Mouse (Mus musculus) midbrain, embryonic 11.5 days (tissue): ENCODE data around the gene 4931406P16Rik. TPM values are rescaled to one million over a fixed set of nuclear protein-coding genes. Genes with fewer than 3 reads are reported as not detected.

ENCODE experiments used
- ATAC-seq: fragments of 200-750 bp; cut with Nextera tagmentation; 2 replicates; pipeline ENCODE4 v1.8.0; 2017; ENCODE audit warnings: moderate TSS enrichment, moderate library complexity; ENCODE audit not compliant: low FRiP score
- DNase-seq: peaks from one replicate; pipeline ENCODE4 v3.0.0; 2015; ENCODE audit warnings: low spot score; ENCODE audit errors: missing footprints
- H3K27ac ChIP-seq: fragments of 300-500 bp; sonication (generic); 2 replicates; pipeline ENCODE4 v1.5.1; 2014; ENCODE audit warnings: low read depth, low read length
- H3K27me3 ChIP-seq: fragments of 300-500 bp; sonication (generic); 2 replicates; pipeline ENCODE4 v1.6.1; 2014; ENCODE audit warnings: mild to moderate bottlenecking, low read length, moderate library complexity, mixed read lengths; ENCODE audit not compliant: control insufficient read depth, insufficient read depth
- H3K36me3 ChIP-seq: fragments of 300-500 bp; sonication (generic); 2 replicates; pipeline ENCODE4 v1.6.1; 2014; ENCODE audit warnings: mild to moderate bottlenecking, low read length, moderate library complexity, mixed read lengths; ENCODE audit not compliant: control insufficient read depth, insufficient read depth
- H3K4me1 ChIP-seq: fragments of 300-500 bp; sonication (generic); 2 replicates; pipeline ENCODE4 v1.6.1; 2014; ENCODE audit warnings: low read length; ENCODE audit not compliant: control insufficient read depth, insufficient read depth
- H3K4me2 ChIP-seq: fragments of 300-500 bp; sonication (generic); 2 replicates; pipeline ENCODE4 v1.6.1; 2014; ENCODE audit warnings: mild to moderate bottlenecking, moderate library complexity
- H3K4me3 ChIP-seq: fragments of 300-500 bp; sonication (generic); 2 replicates; pipeline ENCODE4 v1.5.1; 2014; ENCODE audit warnings: low read depth, low read length
- H3K9ac ChIP-seq: fragments of 300-500 bp; sonication (generic); 2 replicates; pipeline ENCODE4 v1.6.1; 2014; ENCODE audit warnings: low read length
- H3K9me3 ChIP-seq: fragments of 300-500 bp; sonication (generic); 2 replicates; pipeline ENCODE4 v1.6.1; 2016; ENCODE audit warnings: low read length; ENCODE audit not compliant: control insufficient read depth
- WGBS: fragments of 180-500 bp; shearing (Covaris S2); extraction: QIAGEN DNeasy Blood & Tissue Kit; methylation state at CpG from one replicate; pipeline ENCODE4 v1.1.7; 2014; 5-methylcytosine and 5-hydroxymethylcytosine counted together
- polyA plus RNA-seq: library from polyadenylated mRNA; unstranded; fragments of >200 nt; fragmentation: Nextera tagmentation; extraction: Ambion mirVana; gene quantifications from 2 replicates; pipeline ENCODE4 v1.2.1, GENCODE M21; 2014

The 4931406P16Rik gene
- 27.4 and 29.8 TPM in 2 replicates for polyA plus RNA-seq

DNA sequence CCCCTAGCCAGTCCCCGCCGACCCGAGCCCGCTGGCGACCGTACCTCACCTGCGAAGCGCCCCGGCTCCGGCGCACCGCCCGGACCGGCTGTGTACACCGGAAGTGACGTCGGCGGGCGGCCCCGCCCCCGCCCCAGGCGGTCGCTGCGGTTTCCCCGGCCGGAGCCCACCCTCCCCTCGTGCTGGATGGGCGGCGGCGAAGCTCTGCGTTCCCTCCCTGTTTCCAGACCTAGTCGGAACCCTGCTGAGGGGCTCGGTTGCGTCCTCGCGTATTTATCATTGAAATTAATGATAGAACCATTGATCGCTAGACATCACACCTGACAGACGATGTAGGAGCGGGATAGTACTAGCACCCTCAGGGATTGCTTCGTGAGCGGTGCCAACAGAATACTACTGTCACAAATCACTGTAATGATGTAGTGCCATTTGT is at the start of gene 4931406P16Rik:
TSS of gene 4931406P16Rik (minus strand) at position 109 of the 433 bp plus-strand sequence.
- Histone ChIP-seq H3K36me3 (no peaks in the 10 kb centered on the region), H3K4me2 (peak within 1 kb of the TSS; percentile 85), H3K9ac (peak within 1 kb of the TSS; percentile 86), H3K27ac (peak within 1 kb of the TSS; percentile 73), H3K4me3 (peak within 1 kb of the TSS; percentile 93), H3K4me1 (peaks cover 6% of the 10 kb centered on the region; the same call in 1 of the 2 replicates), H3K9me3 (no peaks in the 10 kb centered on the region), H3K27me3 (no peaks in the 10 kb centered on the region)
- ATAC-seq (peak; percentile 97), DNase-seq (peak; percentile 99)
- WGBS = under 1% methylated on average over 27 of the region's 41 CpGs

GRCm38 (mm10) chr7:34355629-34356028 is 42.3 kb upstream of the 4931406P16Rik start:
- ATAC-seq (no peak), DNase-seq (no peak)
- H3K9ac ChIP-seq = no peak overlapping the region
- H3K27ac ChIP-seq = no peak overlapping the region
- no peaks in the 10 kb centered on the region for H3K9me3 ChIP-seq
- no peak overlapping the region for H3K4me2 ChIP-seq
- no peak overlapping the region for H3K4me3 ChIP-seq
- H3K27me3 ChIP-seq = no peaks in the 10 kb centered on the region
- H3K36me3 ChIP-seq = peaks cover 11% of the 10 kb centered on the region
- no peaks in the 10 kb centered on the region for H3K4me1 ChIP-seq
- WGBS = 93% methylated on average over 4 of the region's 4 CpGs

GRCm38 (mm10) chr7:34351997-34352396 is 38.6 kb upstream of the 4931406P16Rik start:
- no peak overlapping the region for H3K4me2 ChIP-seq
- DNase-seq = no peak
- no peak overlapping the region for H3K27ac ChIP-seq
- H3K27me3 ChIP-seq = no peaks in the 10 kb centered on the region
- no peak overlapping the region for H3K9ac ChIP-seq
- no peaks in the 10 kb centered on the region for H3K4me1 ChIP-seq
- no peak overlapping the region for H3K4me3 ChIP-seq
- 91% methylated on average over 1 of the region's 1 CpGs for WGBS
- no peaks in the 10 kb centered on the region for H3K9me3 ChIP-seq
- ATAC-seq = no peak
- peaks cover 19% of the 10 kb centered on the region for H3K36me3 ChIP-seq

GRCm38 (mm10) chr7:34350166-34350565 is 36.8 kb upstream of the 4931406P16Rik start:
- no peak overlapping the region for H3K4me2 ChIP-seq
- DNase-seq (no peak), ATAC-seq (no peak)
- no peaks in the 10 kb centered on the region for H3K4me1 ChIP-seq
- WGBS = 96% methylated on average over 5 of the region's 5 CpGs
- no peaks in the 10 kb centered on the region for H3K9me3 ChIP-seq
- peaks cover 23% of the 10 kb centered on the region for H3K36me3 ChIP-seq
- H3K4me3 ChIP-seq = no peak overlapping the region
- H3K27ac ChIP-seq = no peak overlapping the region
- no peaks in the 10 kb centered on the region for H3K27me3 ChIP-seq
- no peak overlapping the region for H3K9ac ChIP-seq

- Histone ChIP-seq H3K4me1 (no peaks in the 10 kb centered on the region), H3K36me3 (peaks cover 25% of the 10 kb centered on the region), H3K27ac (no peak overlapping the region), H3K9me3 (no peaks in the 10 kb centered on the region), H3K9ac (no peak overlapping the region), H3K27me3 (no peaks in the 10 kb centered on the region), H3K4me2 (no peak overlapping the region), H3K4me3 (no peak overlapping the region)
- DNase-seq (no peak), ATAC-seq (no peak)
- WGBS = 86% methylated on average over 1 of the region's 1 CpGs
Measured at GRCm38 (mm10) chr7:34348011-34348410, 34.7 kb upstream of the 4931406P16Rik start.

DNA sequence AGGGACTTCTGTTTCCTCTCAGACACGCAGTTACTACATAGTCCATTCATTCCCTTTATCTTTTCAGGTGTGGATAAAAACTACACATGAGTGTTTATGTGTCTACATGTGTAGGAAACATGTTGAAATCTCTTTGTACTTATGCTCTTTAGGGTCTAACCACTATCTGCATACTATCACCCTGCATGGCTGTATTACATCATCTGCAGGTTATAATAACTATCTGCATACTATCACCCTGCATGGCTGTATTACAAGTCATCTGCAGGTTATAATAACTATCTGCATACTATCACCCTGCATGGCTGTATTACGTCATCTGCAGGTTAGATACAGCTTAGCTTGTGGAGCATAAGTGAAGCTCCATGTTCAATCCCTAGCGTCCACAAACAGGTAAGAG is 33.7 kb upstream of the 4931406P16Rik start:
- H3K9me3 ChIP-seq = no peaks in the 10 kb centered on the region
- H3K27ac ChIP-seq = no peak overlapping the region
- no peak overlapping the region for H3K9ac ChIP-seq
- H3K36me3 ChIP-seq = peaks cover 20% of the 10 kb centered on the region
- no peaks in the 10 kb centered on the region for H3K4me1 ChIP-seq
- ATAC-seq = no peak
- WGBS = 94% methylated on average over 3 of the region's 3 CpGs
- no peak for DNase-seq
- H3K27me3 ChIP-seq = no peaks in the 10 kb centered on the region
- no peak overlapping the region for H3K4me2 ChIP-seq
- H3K4me3 ChIP-seq = no peak overlapping the region

- Histone ChIP-seq H3K36me3 (peaks cover 18% of the 10 kb centered on the region), H3K9ac (no peak overlapping the region), H3K4me3 (no peak overlapping the region), H3K27me3 (no peaks in the 10 kb centered on the region), H3K4me1 (no peaks in the 10 kb centered on the region), H3K27ac (no peak overlapping the region), H3K4me2 (no peak overlapping the region), H3K9me3 (no peaks in the 10 kb centered on the region)
- ATAC-seq (no peak), DNase-seq (no peak)
- 98% methylated on average over 4 of the region's 4 CpGs for WGBS
Measured at GRCm38 (mm10) chr7:34346505-34346904, 33.2 kb upstream of the 4931406P16Rik start.

GRCm38 (mm10) chr7:34342040-34342793 is 28.9 kb upstream of the 4931406P16Rik start:
- H3K4me2 ChIP-seq = no peak overlapping the region
- H3K4me3 ChIP-seq = no peak overlapping the region
- no peaks in the 10 kb centered on the region for H3K27me3 ChIP-seq
- peaks cover 10% of the 10 kb centered on the region; the same call in 1 of the 2 replicates for H3K36me3 ChIP-seq
- no peaks in the 10 kb centered on the region for H3K4me1 ChIP-seq
- H3K9ac ChIP-seq = no peak overlapping the region
- DNase-seq (no peak), ATAC-seq (no peak)
- no peak overlapping the region for H3K27ac ChIP-seq
- H3K9me3 ChIP-seq = no peaks in the 10 kb centered on the region
- WGBS = 94% methylated on average over 10 of the region's 10 CpGs

DNA sequence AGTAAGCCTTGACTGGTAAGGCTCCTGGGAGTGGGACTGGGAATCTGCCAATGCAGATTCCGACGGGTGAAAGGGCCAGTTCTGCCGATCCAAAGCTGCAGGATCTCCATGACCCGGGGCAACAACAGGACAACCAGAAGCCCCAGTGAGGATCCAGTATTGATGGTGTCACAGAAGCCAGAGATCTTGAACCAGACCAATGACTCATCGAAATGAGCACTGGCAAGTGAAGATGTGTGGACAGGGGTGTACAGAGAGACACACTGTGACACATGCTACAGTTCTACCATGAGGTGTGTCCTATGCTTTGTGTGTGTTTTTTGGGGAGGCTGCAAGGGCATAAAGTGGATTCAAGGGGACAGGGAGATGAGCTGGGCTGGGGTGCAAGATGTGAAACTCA is 27.5 kb upstream of the 4931406P16Rik start:
- ATAC-seq (no peak), DNase-seq (no peak)
- H3K27ac ChIP-seq = no peak overlapping the region
- no peak overlapping the region for H3K9ac ChIP-seq
- peaks cover 10% of the 10 kb centered on the region; the same call in 1 of the 2 replicates for H3K36me3 ChIP-seq
- H3K4me3 ChIP-seq = no peak overlapping the region
- no peak overlapping the region for H3K4me2 ChIP-seq
- H3K9me3 ChIP-seq = no peaks in the 10 kb centered on the region
- 93% methylated on average over 5 of the region's 5 CpGs for WGBS
- H3K4me1 ChIP-seq = no peaks in the 10 kb centered on the region
- no peaks in the 10 kb centered on the region for H3K27me3 ChIP-seq
